Mouse (Mus musculus) limb, embryonic 14.5 days (tissue): ENCODE results near the gene Snx8. TPM values are rescaled to one million over a fixed set of nuclear protein-coding genes. Genes with fewer than 3 reads are reported as not detected.

Experiments
- ATAC-seq: fragments of 200-750 bp; cut with Nextera tagmentation; 2 replicates; pipeline ENCODE4 v1.8.0; 2017; ENCODE audit warnings: low read depth, moderate number of reproducible peaks, moderate TSS enrichment; ENCODE audit not compliant: low FRiP score
- DNase-seq: peaks from one replicate; pipeline ENCODE4 v3.0.0-alpha.2; 2015; ENCODE audit warnings: low spot score
- H3K27ac ChIP-seq: fragments of 300-500 bp; sonication (generic); replicated peaks from 2 replicates; pipeline ENCODE4 v1.5.1; 2014; ENCODE audit warnings: low read depth, mild to moderate bottlenecking, low read length, moderate library complexity, mixed read lengths
- H3K27me3 ChIP-seq: fragments of 300-500 bp; sonication (generic); 2 replicates; pipeline ENCODE4 v1.6.1; 2014; ENCODE audit warnings: low read length, mixed read lengths; ENCODE audit not compliant: control insufficient read depth, insufficient read depth
- H3K36me3 ChIP-seq: fragments of 300-500 bp; sonication (generic); 2 replicates; pipeline ENCODE4 v1.6.1; 2014; ENCODE audit warnings: mild to moderate bottlenecking, low read length, moderate library complexity, mixed read lengths; ENCODE audit not compliant: control insufficient read depth, insufficient read depth
- H3K4me1 ChIP-seq: fragments of 300-500 bp; sonication (generic); 2 replicates; pipeline ENCODE4 v1.6.1; 2014; ENCODE audit warnings: antibody characterized with exemption, low read length, mixed read lengths; ENCODE audit not compliant: control insufficient read depth, insufficient read depth
- H3K4me2 ChIP-seq: fragments of 300-500 bp; sonication (generic); replicated peaks from 2 replicates; pipeline ENCODE4 v1.6.1; 2014; ENCODE audit warnings: low read depth, mild to moderate bottlenecking, low read length, moderate library complexity; ENCODE audit not compliant: severe bottlenecking
- H3K4me3 ChIP-seq: fragments of 300-500 bp; sonication (generic); replicated peaks from 2 replicates; pipeline ENCODE4 v1.5.1; 2014; ENCODE audit warnings: low read length
- H3K9ac ChIP-seq: fragments of 300-500 bp; sonication (generic); 2 replicates; pipeline ENCODE4 v1.6.1; 2014; ENCODE audit warnings: mild to moderate bottlenecking, low read depth, low read length, moderate library complexity; ENCODE audit not compliant: severe bottlenecking
- H3K9me3 ChIP-seq: fragments of 300-500 bp; sonication (generic); 2 replicates; pipeline ENCODE4 v1.6.1; 2016; ENCODE audit warnings: low read length; ENCODE audit not compliant: control insufficient read depth
- POLR2A ChIP-seq: fragments of 200-500 bp; IDR thresholded peaks from 2 replicates; pipeline ENCODE4 v1.8.0; 2012; ENCODE audit warnings: inconsistent platforms, mild to moderate bottlenecking, moderate library complexity, borderline replicate concordance; ENCODE audit not compliant: insufficient read depth, insufficient read length; ENCODE audit errors: extremely low read depth
- WGBS: fragments of 180-500 bp; shearing (Covaris S2); extraction: QIAGEN DNeasy Blood & Tissue Kit; methylation state at CpG from one replicate; pipeline ENCODE4 v1.1.7; 2014; 5-methylcytosine and 5-hydroxymethylcytosine counted together
- polyA plus RNA-seq, 2 experiments: library from polyadenylated mRNA; depleted of rRNA in 1 of 2; stranded (reverse) in 1 of 2; unstranded in 1 of 2; fragments of >200 nt; fragmentation: Nextera tagmentation in 1 of 2; extraction: Ambion mirVana in 1 of 2; gene quantifications; 2 replicates each; pipeline versions ENCODE4 v1.2.1 to v1.2.3; 2012 to 2014

The Snx8 gene
- polyA plus RNA-seq, 2 experiments: 9.7 to 23.0 TPM

- no peak overlapping the region for H3K4me3 ChIP-seq
- H3K9me3 ChIP-seq: no peaks in the 10 kb centered on the region
- no peak overlapping the region for H3K27ac ChIP-seq
- no peak overlapping the region for H3K4me2 ChIP-seq
- no peaks in the 10 kb centered on the region for H3K36me3 ChIP-seq
- no peaks in the 10 kb centered on the region for H3K27me3 ChIP-seq
- no peak for TF ChIP-seq POLR2A
- H3K9ac ChIP-seq: no peak overlapping the region
- peaks cover 9% of the 10 kb centered on the region for H3K4me1 ChIP-seq
- 87% methylated on average over 5 of the region's 5 CpGs for WGBS
- ATAC-seq (no peak), DNase-seq (no peak)
Observed at GRCm38 (mm10) chr5:140391981-140392380, 2.9 kb upstream of the Snx8 start.

DNA sequence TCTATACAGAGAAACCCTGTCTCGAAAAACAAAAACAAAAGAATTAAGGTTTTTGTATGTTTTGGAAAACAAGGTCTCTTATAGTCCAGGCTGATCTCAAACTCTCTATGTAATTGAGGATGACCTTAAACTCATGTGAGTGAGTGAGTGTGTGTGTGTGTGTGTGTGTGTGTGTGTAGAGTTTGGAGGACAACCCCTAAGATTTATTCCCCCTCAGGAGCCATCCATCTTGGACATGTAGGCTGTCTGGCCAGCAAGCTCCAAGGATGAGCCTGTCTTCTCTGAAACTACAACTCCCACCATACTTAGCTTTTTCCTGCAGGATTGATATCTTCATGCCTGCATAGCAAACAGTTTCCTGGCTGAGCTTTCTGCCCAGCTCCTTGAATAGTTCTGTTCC, 2.4 kb upstream of the Snx8 start:
- Histone ChIP-seq H3K4me3 (no peak overlapping the region), H3K4me2 (no peak overlapping the region), H3K4me1 (peaks cover 9% of the 10 kb centered on the region), H3K27ac (no peak overlapping the region), H3K9me3 (no peaks in the 10 kb centered on the region), H3K27me3 (no peaks in the 10 kb centered on the region), H3K9ac (no peak overlapping the region), H3K36me3 (no peaks in the 10 kb centered on the region)
- no peak for ATAC-seq
- TF ChIP-seq POLR2A: no peak
- no peak for DNase-seq
- 72% methylated on average over 1 of the region's 1 CpGs for WGBS

DNA sequence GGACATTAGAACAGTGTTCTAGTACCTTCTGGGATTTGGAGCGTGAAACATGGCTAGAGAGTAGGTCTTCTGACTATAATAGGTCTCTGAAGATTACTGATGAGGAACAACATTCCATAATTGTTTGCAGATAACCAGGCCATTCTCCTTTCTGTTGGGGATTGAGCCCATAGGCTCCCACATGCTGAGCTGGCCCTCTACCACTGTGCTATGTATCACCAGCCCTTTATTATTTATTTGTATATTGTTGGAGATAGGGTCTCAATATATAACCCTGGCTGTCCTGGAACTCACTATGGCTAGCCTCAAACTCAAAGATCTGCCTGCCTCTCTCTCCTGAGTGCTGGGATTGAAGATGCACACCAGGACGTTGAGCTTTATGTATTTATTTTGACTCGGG, 585 bp upstream of the Snx8 start:
- Histone ChIP-seq H3K27ac (no peak overlapping the region), H3K4me3 (peak overlapping the region; percentile 69), H3K4me2 (peak overlapping the region; percentile 96), H3K4me1 (peaks cover 9% of the 10 kb centered on the region), H3K9ac (no peak overlapping the region), H3K36me3 (no peaks in the 10 kb centered on the region), H3K9me3 (no peaks in the 10 kb centered on the region), H3K27me3 (no peaks in the 10 kb centered on the region)
- no peak for TF ChIP-seq POLR2A
- no peak for DNase-seq
- no peak for ATAC-seq
- WGBS: 64% methylated on average over 3 of the region's 3 CpGs

GRCm38 (mm10) chr5:140387816-140388510, 1.1 kb downstream of the Snx8 start:
- Histone ChIP-seq H3K27me3 (no peaks in the 10 kb centered on the region), H3K9ac (peak overlapping the region; percentile 63), H3K9me3 (no peaks in the 10 kb centered on the region), H3K27ac (no peak overlapping the region), H3K4me3 (peak overlapping the region; percentile 69), H3K4me1 (peaks cover 13% of the 10 kb centered on the region), H3K36me3 (no peaks in the 10 kb centered on the region), H3K4me2 (peak overlapping the region; percentile 96)
- DNase-seq: no peak
- 73% methylated on average over 12 of the region's 12 CpGs for WGBS
- TF ChIP-seq POLR2A: no peak
- ATAC-seq: no peak

DNA sequence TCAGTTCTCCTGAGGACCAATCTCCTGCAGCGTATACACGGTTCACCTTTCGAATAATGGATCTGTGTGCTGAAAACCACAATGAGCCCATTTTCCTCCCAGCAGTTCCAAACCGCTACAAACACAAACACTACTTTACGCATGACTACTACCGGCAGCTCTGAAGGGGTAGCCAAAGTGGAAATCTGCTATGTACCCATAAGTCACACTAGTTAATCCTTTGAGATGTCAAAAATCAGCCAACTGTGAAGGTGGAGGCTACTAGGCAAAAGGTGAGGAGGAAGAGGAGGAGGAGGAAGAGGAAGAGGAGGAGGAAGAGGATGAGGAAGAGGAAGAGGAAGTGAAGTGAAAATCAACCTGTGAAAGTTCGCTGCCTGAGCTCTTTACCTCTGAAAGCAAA, 1.8 kb downstream of the Snx8 start:
- ATAC-seq: no peak

More for the DNA sequence above, 1.8 kb downstream of the Snx8 start:
- Histone ChIP-seq H3K9me3 (no peaks in the 10 kb centered on the region), H3K4me1 (peaks cover 13% of the 10 kb centered on the region), H3K4me2 (no peak overlapping the region), H3K4me3 (no peak overlapping the region), H3K9ac (no peak overlapping the region), H3K36me3 (no peaks in the 10 kb centered on the region), H3K27me3 (no peaks in the 10 kb centered on the region), H3K27ac (no peak overlapping the region)
- TF ChIP-seq POLR2A: no peak
- 88% methylated on average over 7 of the region's 7 CpGs for WGBS
- DNase-seq: no peak
